Mouse (Mus musculus) cerebellum, adult 2 months (tissue): ENCODE results near the gene Trnp1. TPM values are rescaled to one million over a fixed set of nuclear protein-coding genes. Genes with fewer than 3 reads are reported as not detected.
A peak's percentile ranks its signal among the peaks of the same experiment; 100 is the strongest.

ENCODE experiments used
- DNase-seq, 2 experiments: peaks; one replicate each; pipeline ENCODE4 v3.0.0; 2021
- H3K27ac ChIP-seq: fragments of 200-500 bp; 2 replicates; pipeline ENCODE4 v1.5.1; 2012; ENCODE audit warnings: low read length, control low read depth, inconsistent platforms; ENCODE audit not compliant: insufficient read depth
- H3K27me3 ChIP-seq: fragments of 200-500 bp; 2 replicates; pipeline ENCODE4 v1.6.1; 2012; ENCODE audit warnings: inconsistent platforms, mild to moderate bottlenecking, low read length, moderate library complexity; ENCODE audit not compliant: control insufficient read depth, insufficient read depth
- H3K4me1 ChIP-seq: fragments of 200-500 bp; 2 replicates; pipeline ENCODE4 v1.6.1; 2011; ENCODE audit warnings: low read length; ENCODE audit not compliant: control insufficient read depth, insufficient read depth
- H3K4me3 ChIP-seq: fragments of 200-500 bp; replicated peaks from 2 replicates; pipeline ENCODE3; 2011; ENCODE audit warnings: mild to moderate bottlenecking, low read depth, low read length, control low read depth; ENCODE audit not compliant: insufficient read depth
- CTCF ChIP-seq: fragments of 200-500 bp; IDR thresholded peaks from 2 replicates; pipeline ENCODE4 v1.5.1; 2011; ENCODE audit warnings: low read depth, mild to moderate bottlenecking, control low read depth, low read length, moderate library complexity, borderline replicate concordance; ENCODE audit not compliant: insufficient read depth
- POLR2A ChIP-seq: fragments of 200-500 bp; IDR thresholded peaks from 2 replicates; pipeline ENCODE4 v1.6.1; 2011; ENCODE audit warnings: low read length, control low read depth, borderline replicate concordance; ENCODE audit not compliant: insufficient read depth
- WGBS: fragments of 180-500 bp; shearing (Covaris S2); methylation state at CpG from one replicate; pipeline ENCODE4 v1.1.7; 2018; 5-methylcytosine and 5-hydroxymethylcytosine counted together
- polyA plus RNA-seq: library from polyadenylated mRNA; depleted of rRNA; stranded (reverse); fragments of >200 nt; gene quantifications from 2 replicates; pipeline ENCODE4 v1.2.3, GENCODE M21; 2012; rRNA removed

Trnp1 gene
- 153 and 162 TPM in 2 replicates for polyA plus RNA-seq

DNA sequence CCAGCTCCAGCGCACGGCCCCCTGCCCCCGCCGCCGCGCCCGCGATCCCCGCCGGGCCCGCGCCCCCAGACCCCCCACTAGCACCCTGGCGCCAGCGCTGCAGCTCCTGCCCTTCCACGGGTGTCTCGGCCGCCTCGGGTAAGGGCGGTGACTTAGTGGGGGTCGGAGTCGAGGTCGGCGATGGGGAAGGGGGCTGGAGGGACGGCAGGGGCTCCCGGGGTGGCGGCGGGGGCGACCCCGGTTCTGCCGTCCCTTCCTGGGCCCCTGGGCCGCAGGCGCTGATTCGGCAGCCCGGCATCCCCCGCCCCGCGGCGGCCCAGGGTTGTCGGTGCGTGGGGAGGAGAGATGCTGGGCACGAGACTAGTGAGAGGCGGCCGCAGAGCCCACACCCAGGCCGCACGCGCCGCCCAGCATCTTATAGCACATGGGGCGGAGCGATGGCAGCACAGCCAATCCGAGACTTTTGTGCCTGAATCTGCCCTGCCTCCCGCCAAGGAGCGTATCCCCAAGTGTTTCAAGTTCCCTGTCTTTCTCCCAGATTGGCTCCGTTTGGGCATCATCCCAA lies at the start of gene Trnp1:
Trnp1 (minus strand) TSS at position 391 of the 565 bp plus-strand sequence.
- no peaks in the 10 kb centered on the region for H3K27me3 ChIP-seq
- H3K27ac ChIP-seq = peak within 1 kb of the TSS; percentile 95

DNA sequence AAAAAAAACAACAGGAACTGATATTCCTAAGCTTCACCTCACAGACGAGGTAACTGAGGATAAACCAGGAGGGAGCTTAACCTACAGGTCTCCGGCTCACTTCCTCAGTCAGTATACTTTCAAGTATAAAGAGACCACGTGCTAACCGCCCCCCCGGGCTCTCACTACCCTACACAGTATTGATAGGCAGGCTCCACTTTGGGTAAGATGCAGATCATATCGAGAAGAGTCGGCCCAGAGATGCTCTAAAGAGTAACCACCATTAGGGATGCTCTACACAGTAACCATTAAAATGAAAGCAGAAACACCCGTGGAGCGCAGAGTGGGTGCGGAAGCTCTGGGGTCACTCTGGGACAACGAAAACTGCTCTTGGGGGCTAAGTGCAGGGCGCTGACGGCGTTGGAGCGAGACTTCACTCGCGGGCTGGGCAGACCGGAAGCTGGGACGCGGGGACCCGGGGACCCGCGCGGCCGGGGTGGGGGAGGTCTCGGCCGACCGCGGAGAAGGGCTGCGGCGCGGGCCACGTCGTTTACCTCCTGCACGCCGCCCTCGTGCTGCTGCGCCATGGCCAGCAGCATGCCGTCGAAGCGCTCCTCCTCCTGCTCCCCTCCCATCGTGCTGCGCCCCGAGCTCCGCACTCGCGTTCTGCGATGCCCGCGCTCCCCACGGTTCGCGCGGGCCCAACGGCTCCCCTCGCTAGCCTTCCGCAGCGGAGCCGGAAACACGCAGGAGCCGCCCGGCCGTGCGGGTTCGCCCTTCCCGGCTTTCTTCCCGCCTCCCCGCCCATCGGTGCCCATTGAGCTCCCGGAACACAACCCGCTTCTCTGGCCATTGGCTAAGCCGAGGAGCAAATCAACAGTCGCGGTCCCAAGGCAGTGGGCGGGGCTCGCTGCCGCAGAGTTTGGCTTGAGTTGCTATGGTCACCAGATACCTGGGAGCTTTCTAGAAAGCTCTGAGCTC lies 47.2 kb upstream of the Trnp1 start, which contains the start of gene Nudc:
Nudc (minus strand) TSS at position 725 of the 960 bp plus-strand sequence.
- Histone ChIP-seq H3K27ac (peak within 1 kb of the TSS; percentile 73), H3K4me3 (peak within 1 kb of the TSS; percentile 97), H3K27me3 (no peaks in the 10 kb centered on the region), H3K4me1 (no peaks in the 10 kb centered on the region; the same call in 1 of the 2 replicates)
- TF ChIP-seq CTCF (no peak), POLR2A (peak; percentile 85)
- WGBS = under 1% methylated on average over 76 of the region's 77 CpGs
- peak; percentile 96 to 98 for DNase-seq

More for the DNA sequence above, at the start of gene Trnp1:
- TF ChIP-seq CTCF (no peak), POLR2A (peak; percentile 96)
- under 1% methylated on average over 53 of the region's 53 CpGs for WGBS
- H3K4me3 ChIP-seq = peak within 1 kb of the TSS; percentile 92
- H3K4me1 ChIP-seq = peaks cover 8% of the 10 kb centered on the region
- peak; percentile 93 to 95 for DNase-seq

DNA sequence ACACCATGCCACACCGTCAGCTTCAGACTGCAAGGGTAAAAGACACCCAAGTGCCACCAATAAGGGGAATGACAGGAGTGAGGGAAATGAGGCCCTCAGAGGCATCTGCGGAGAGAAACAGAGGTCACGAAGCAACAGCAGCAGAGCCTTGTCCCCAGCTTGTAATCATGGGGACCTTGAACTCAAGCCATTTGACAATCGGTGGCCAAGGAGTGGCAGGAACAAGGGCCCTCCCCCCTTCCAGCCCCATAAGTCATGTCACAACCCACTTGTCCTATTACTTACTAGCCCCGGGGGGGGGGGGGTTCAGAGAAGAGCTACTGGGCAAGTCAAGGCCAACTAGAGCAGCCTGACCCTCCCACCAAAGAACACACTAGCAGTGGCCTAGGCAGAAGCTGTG lies 38.3 kb upstream of the Trnp1 start:
- DNase-seq = no peak
- Histone ChIP-seq H3K27me3 (no peaks in the 10 kb centered on the region), H3K27ac (no peak overlapping the region), H3K4me3 (no peak overlapping the region), H3K4me1 (no peaks in the 10 kb centered on the region; the same call in 1 of the 2 replicates)
- 93% methylated on average over 5 of the region's 5 CpGs for WGBS
- TF ChIP-seq CTCF = no peak
- no peak for TF ChIP-seq POLR2A

- Histone ChIP-seq H3K27ac (no peak overlapping the region), H3K27me3 (no peaks in the 10 kb centered on the region), H3K4me3 (no peak overlapping the region), H3K4me1 (no peaks in the 10 kb centered on the region)
- no peak for DNase-seq
- TF ChIP-seq CTCF (no peak), POLR2A (no peak)
- WGBS = 87% methylated on average over 3 of the region's 3 CpGs
These were observed 37.7 kb upstream of the Trnp1 start for GRCm38 (mm10) chr4:133536081-133536480.

GRCm38 (mm10) chr4:133532777-133533176 lies 34.4 kb upstream of the Trnp1 start:
- 79% methylated on average over 3 of the region's 3 CpGs for WGBS
- TF ChIP-seq POLR2A = no peak
- TF ChIP-seq CTCF = no peak
- H3K27ac ChIP-seq = no peak overlapping the region
- H3K4me1 ChIP-seq = no peaks in the 10 kb centered on the region
- H3K27me3 ChIP-seq = no peaks in the 10 kb centered on the region
- no peak for DNase-seq
- no peak overlapping the region for H3K4me3 ChIP-seq

DNA sequence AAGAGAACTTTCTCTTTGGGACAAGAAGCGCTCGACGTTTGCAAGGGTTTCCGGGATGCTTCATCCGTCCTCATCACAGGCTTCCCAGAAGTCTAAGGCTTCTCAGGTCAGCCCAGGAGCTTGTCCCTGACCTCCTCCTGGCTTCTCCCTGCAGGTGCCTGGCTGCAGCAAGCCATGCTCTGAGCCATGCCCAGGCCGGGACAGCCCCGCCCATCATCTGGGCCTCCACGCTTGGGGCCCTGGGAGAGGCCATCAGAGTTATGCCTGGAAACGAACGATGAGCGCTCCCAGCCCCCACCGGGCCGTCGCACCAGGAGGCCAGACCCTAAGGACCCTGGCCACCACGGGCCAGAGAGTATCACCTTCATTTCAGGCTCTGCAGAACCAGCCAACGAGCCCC lies 29.4 kb upstream of the Trnp1 start:
- no peak overlapping the region for H3K4me3 ChIP-seq
- H3K27me3 ChIP-seq = no peaks in the 10 kb centered on the region
- no peak for TF ChIP-seq POLR2A
- no peak for TF ChIP-seq CTCF
- 70% methylated on average over 16 of the region's 16 CpGs for WGBS
- DNase-seq = no peak
- H3K27ac ChIP-seq = no peak overlapping the region
- H3K4me1 ChIP-seq = no peaks in the 10 kb centered on the region

DNA sequence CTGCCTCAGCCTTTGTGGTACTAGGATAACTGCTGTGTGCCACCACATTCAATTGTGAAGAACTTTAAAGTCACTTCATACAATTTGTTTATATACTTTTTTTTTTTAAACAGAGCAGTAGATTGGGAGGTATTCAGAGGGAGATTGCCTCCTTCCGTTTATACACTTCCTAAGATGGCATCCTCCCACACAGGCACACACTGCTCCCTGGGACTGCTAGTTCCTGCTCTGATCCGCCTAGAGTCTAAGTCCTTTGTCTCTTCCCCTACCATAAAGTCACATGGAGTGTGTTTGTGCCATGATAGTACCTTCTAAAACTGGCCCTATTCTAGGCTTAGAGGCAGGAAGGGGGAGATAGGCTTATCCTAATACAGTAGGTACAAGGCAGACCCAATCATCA lies 23.2 kb upstream of the Trnp1 start:
- TF ChIP-seq CTCF (no peak), POLR2A (no peak)
- Histone ChIP-seq H3K27me3 (peaks cover 3% of the 10 kb centered on the region; the same call in 1 of the 2 replicates), H3K4me3 (no peak overlapping the region), H3K4me1 (no peaks in the 10 kb centered on the region), H3K27ac (no peak overlapping the region)
- DNase-seq = no peak
- WGBS = 80% methylated on average over 2 of the region's 2 CpGs
